Mouse (Mus musculus) heart, adult 2 months (tissue): ENCODE results near the gene Pdzrn3. TPM values are rescaled to one million over a fixed set of nuclear protein-coding genes. Genes with fewer than 3 reads are reported as not detected.

Source experiments
- DNase-seq, 2 experiments: peaks; one replicate each; pipeline ENCODE4 v3.0.0; 2021
- H3K27ac ChIP-seq: fragments of 200-600 bp; 2 replicates; pipeline ENCODE4 v1.8.1; 2022
- H3K27me3 ChIP-seq: fragments of 200-500 bp; 2 replicates; pipeline ENCODE4 v1.6.1; 2012; ENCODE audit warnings: mild to moderate bottlenecking, low read length, inconsistent platforms, mixed read lengths; ENCODE audit not compliant: control insufficient read depth, insufficient read depth
- H3K36me3 ChIP-seq: fragments of 200-500 bp; 2 replicates; pipeline ENCODE4 v1.6.1; 2012; ENCODE audit warnings: low read length, inconsistent platforms; ENCODE audit not compliant: control insufficient read depth, insufficient read depth
- H3K4me1 ChIP-seq: fragments of 200-500 bp; 2 replicates; pipeline ENCODE4 v1.6.1; 2011; ENCODE audit warnings: low read length; ENCODE audit not compliant: control insufficient read depth, insufficient read depth
- H3K4me3 ChIP-seq: fragments of 200-600 bp; 2 replicates; pipeline ENCODE4 v1.8.1; 2022
- H3K79me2 ChIP-seq: fragments of 200-500 bp; replicated peaks from 2 replicates; pipeline ENCODE4 v1.6.1; 2012; ENCODE audit warnings: mild to moderate bottlenecking, inconsistent platforms, low read length, moderate library complexity, mixed read lengths; ENCODE audit not compliant: control insufficient read depth, insufficient read depth
- H3K9ac ChIP-seq: fragments of 200-500 bp; 2 replicates; pipeline ENCODE4 v1.6.1; 2012; ENCODE audit warnings: low read depth, mild to moderate bottlenecking, control low read depth, inconsistent platforms, low read length, mixed read lengths
- CTCF ChIP-seq: fragments of 200-600 bp; IDR thresholded peaks from 2 replicates; pipeline ENCODE4 v1.8.1; 2022; ENCODE audit warnings: antibody characterized with exemption, mild to moderate bottlenecking, moderate library complexity
- EP300 ChIP-seq: fragments of 200-500 bp; IDR thresholded peaks from 2 replicates; pipeline ENCODE4 v1.6.1; 2011; ENCODE audit warnings: low read depth, low read length, control low read depth; ENCODE audit not compliant: insufficient read depth
- POLR2A ChIP-seq: fragments of 200-500 bp; IDR thresholded peaks from 2 replicates; pipeline ENCODE4 v1.6.1; 2011; ENCODE audit warnings: mild to moderate bottlenecking, low read depth, low read length, control low read depth; ENCODE audit not compliant: insufficient read depth
- WGBS: fragments of 180-500 bp; shearing (Covaris S2); methylation state at CpG from one replicate; pipeline ENCODE4 v1.1.7; 2018; 5-methylcytosine and 5-hydroxymethylcytosine counted together
- intact Hi-C: fragments of 180-260 bp; cut with DNase I; formaldehyde crosslinking; loops from one replicate; pipeline ENCODE4 v1.15.1; 2025
- polyA plus RNA-seq: library from polyadenylated mRNA; depleted of rRNA; stranded (reverse); fragments of >200 nt; gene quantifications from 2 replicates; pipeline ENCODE4 v1.2.3, GENCODE M21; 2012
- total RNA-seq, 2 experiments: library from RNA; stranded (reverse); gene quantifications; 2 replicates each; pipeline ENCODE4 v1.2.3; 2021

Pdzrn3 gene
- total and polyA plus RNA-seq, 3 experiments = 19.3 to 32.2 (median 28.7) TPM

- TF ChIP-seq EP300 (no peak), CTCF (no peak), POLR2A (no peak)
- H3K27ac ChIP-seq = no peak overlapping the region
- H3K36me3 ChIP-seq = no peaks in the 10 kb centered on the region
- no peak overlapping the region for H3K4me3 ChIP-seq
- 79% methylated on average over 6 of the region's 6 CpGs for WGBS
- H3K79me2 ChIP-seq = no peaks in the 10 kb centered on the region; the same call in 1 of the 2 replicates
- no peaks in the 10 kb centered on the region for H3K27me3 ChIP-seq
- peaks cover 2% of the 10 kb centered on the region; the same call in 1 of the 2 replicates for H3K4me1 ChIP-seq
- no peak for DNase-seq
- intact Hi-C loops = no loop called here
- no peak overlapping the region for H3K9ac ChIP-seq
Measured at GRCm38 (mm10) chr6:101257418-101257817, 120.3 kb downstream of the Pdzrn3 start.

GRCm38 (mm10) chr6:101254652-101255051 is 123.0 kb downstream of the Pdzrn3 start:
- TF ChIP-seq POLR2A = no peak
- DNase-seq = no peak
- Histone ChIP-seq H3K9ac (no peak overlapping the region), H3K4me3 (no peak overlapping the region), H3K4me1 (peaks cover 4% of the 10 kb centered on the region; the same call in 1 of the 2 replicates), H3K36me3 (no peaks in the 10 kb centered on the region), H3K27me3 (no peaks in the 10 kb centered on the region), H3K27ac (no peak overlapping the region), H3K79me2 (no peaks in the 10 kb centered on the region; the same call in 1 of the 2 replicates)
- intact Hi-C loops = no loop called here
- WGBS = 57% methylated on average over 4 of the region's 4 CpGs

GRCm38 (mm10) chr6:101251916-101252603 is 125.6 kb downstream of the Pdzrn3 start:
- no peak overlapping the region for H3K9ac ChIP-seq
- no peaks in the 10 kb centered on the region for H3K79me2 ChIP-seq
- WGBS = 77% methylated on average over 12 of the region's 12 CpGs
- H3K27me3 ChIP-seq = no peaks in the 10 kb centered on the region
- no peak overlapping the region for H3K4me3 ChIP-seq
- H3K27ac ChIP-seq = no peak overlapping the region
- H3K4me1 ChIP-seq = peaks cover 3% of the 10 kb centered on the region; the same call in 1 of the 2 replicates
- TF ChIP-seq CTCF = no peak
- no peak for TF ChIP-seq POLR2A
- no peak for TF ChIP-seq EP300
- intact Hi-C loops = no loop called here
- H3K36me3 ChIP-seq = no peaks in the 10 kb centered on the region
- DNase-seq = no peak

- H3K79me2 ChIP-seq = no peaks in the 10 kb centered on the region
- WGBS = 57% methylated on average over 5 of the region's 5 CpGs
- no peak overlapping the region for H3K4me3 ChIP-seq
- TF ChIP-seq POLR2A (no peak), EP300 (no peak), CTCF (no peak)
- H3K9ac ChIP-seq = no peak overlapping the region
- no peaks in the 10 kb centered on the region for H3K27me3 ChIP-seq
- intact Hi-C loops = no loop called here
- H3K36me3 ChIP-seq = no peaks in the 10 kb centered on the region
- DNase-seq = no peak
- peaks cover 3% of the 10 kb centered on the region; the same call in 1 of the 2 replicates for H3K4me1 ChIP-seq
- H3K27ac ChIP-seq = no peak overlapping the region
Measured at GRCm38 (mm10) chr6:101251160-101251559, 126.5 kb downstream of the Pdzrn3 start.

GRCm38 (mm10) chr6:101246137-101246536 is 131.6 kb downstream of the Pdzrn3 start:
- H3K36me3 ChIP-seq = no peaks in the 10 kb centered on the region
- H3K79me2 ChIP-seq = no peaks in the 10 kb centered on the region
- H3K27ac ChIP-seq = no peak overlapping the region
- TF ChIP-seq EP300 = no peak
- no peak for TF ChIP-seq CTCF
- no peak for TF ChIP-seq POLR2A
- no peak for DNase-seq
- no peaks in the 10 kb centered on the region for H3K27me3 ChIP-seq
- 85% methylated on average over 4 of the region's 4 CpGs for WGBS
- no peak overlapping the region for H3K9ac ChIP-seq
- H3K4me1 ChIP-seq = peaks cover 1% of the 10 kb centered on the region
- no peak overlapping the region for H3K4me3 ChIP-seq
- intact Hi-C loops = no loop called here

- TF ChIP-seq POLR2A (no peak), CTCF (no peak), EP300 (no peak)
- no peak overlapping the region for H3K4me3 ChIP-seq
- peaks cover 2% of the 10 kb centered on the region; the same call in 1 of the 2 replicates for H3K36me3 ChIP-seq
- peaks cover 1% of the 10 kb centered on the region for H3K4me1 ChIP-seq
- no peak overlapping the region for H3K9ac ChIP-seq
- 89% methylated on average over 3 of the region's 3 CpGs for WGBS
- intact Hi-C loops = no loop called here
- no peak for DNase-seq
- H3K27ac ChIP-seq = no peak overlapping the region
- H3K27me3 ChIP-seq = no peaks in the 10 kb centered on the region
- no peaks in the 10 kb centered on the region for H3K79me2 ChIP-seq
Measured at GRCm38 (mm10) chr6:101244355-101244754, 133.3 kb downstream of the Pdzrn3 start.
